Mouse (Mus musculus) testis, postnatal 14 days (tissue): ENCODE data around the gene Vrk2.

Experiments used
- DNase-seq: peaks from one replicate; pipeline ENCODE4 v3.0.0; 2021; ENCODE audit warnings: low spot score

Vrk2 gene

DNA sequence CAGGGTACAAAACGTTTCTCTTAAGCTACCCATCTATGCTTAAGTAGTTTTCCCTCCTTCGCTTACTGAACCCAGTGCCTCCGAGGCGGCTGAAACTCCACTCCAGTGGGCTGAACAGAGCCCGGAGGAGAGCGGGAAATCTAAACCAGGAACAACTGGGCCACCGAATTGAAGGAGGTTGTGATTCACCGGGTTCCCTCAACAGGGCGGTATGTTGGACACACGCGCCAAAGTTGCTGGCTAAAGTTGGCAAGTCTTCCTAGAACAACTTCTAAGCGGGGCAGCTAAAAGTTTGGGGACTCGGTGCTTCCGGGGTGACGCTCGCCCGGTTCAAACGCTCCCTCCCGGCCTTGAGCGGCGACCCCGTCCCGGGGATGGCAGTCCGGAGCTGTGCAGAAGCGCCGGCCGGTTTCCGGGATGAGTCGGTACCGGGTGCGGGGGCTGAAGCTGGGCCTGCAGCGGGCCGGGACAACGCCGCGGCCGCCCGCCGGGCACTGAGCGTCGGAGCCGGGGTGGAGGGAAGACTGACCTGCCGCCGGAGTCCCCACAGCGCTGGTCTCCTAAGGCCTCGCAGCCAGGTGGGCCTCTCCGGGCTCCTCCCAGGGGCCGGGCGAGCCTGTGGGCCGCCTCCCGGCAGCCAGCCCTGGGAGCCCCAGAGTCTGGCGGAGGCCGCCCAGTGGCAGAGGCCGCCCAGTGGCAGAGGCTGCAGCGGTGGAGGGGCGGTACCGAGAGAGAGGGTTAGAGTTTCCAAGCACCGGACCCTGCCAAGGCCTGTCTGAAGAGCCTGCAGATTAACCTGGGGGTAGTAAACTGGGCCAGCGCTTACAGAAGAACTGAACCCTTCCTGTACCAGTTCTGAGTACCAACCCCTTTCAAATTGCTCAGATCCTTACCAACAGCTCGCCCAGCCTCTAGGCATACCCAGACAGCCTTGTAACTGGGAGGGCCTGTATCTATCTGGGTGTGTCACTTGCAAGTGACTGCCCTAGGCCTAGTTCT is at the start of gene Vrk2, which contains the start of gene Gm6899:
TSS of gene Vrk2 (minus strand) at position 939 of the 999 bp plus-strand sequence.
TSS of gene Gm6899 (plus strand) at position 181 of the 999 bp plus-strand sequence.
- peak; percentile 83 for DNase-seq

DNA sequence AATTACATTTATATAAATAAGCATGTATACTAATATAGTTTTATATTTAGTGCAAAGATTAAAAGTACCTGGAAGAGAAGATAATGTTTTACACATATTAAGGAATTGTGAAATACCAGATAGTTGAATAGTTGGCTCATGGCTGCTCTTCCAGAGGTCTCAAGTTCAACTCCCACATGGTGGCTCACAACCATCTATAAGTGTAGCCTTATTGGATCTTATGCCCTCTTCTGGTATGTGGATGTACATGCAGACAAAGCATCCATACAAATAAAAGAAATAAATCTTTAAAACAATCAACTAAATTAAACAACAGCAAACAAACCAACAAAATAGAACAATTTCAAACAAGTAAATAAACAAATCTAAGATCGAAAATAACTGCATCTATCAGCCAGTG is 48.3 kb upstream of the Vrk2 start:
- no peak for DNase-seq

DNA sequence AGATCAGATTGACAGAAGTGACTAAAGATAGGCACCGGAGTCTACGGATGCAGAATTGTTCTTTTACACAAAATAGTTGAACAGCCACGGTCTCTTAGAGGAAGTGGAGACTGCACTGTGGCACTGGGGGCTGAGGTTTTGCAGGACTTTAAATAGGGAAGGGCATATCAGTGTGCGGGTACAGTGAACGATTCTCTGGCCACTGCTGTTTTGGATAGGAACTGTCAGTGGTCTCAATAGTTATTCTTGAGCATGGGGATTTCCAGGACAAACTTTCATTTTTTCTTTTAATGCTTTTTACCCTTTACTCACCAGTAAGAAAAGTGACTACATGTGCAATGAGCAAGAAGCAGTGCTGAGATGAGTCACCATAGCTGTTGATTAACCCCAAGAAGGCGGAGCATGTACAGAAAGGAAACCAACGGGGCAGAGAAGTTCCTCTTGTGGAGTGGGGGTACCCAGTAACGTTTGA is 46.6 kb upstream of the Vrk2 start:
- DNase-seq: no peak

DNA sequence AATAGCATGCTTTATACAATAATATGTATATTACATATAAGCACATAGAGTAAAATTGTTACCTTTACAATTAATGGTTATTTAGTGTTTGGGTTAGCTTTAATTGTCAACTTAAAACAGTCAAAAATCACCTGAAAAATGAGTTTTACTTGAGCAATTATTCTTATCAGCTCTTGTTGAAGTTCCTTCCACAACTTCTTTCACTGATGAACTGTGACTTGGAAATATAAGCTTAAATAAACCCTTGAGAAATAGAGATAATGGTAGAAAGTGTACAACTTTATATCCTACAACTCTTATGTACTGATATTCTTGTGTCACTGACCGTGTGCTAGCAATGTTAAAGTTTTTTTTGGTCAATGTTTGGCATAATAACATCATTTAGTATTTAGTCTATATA is 42.4 kb upstream of the Vrk2 start:
- no peak for DNase-seq

DNA sequence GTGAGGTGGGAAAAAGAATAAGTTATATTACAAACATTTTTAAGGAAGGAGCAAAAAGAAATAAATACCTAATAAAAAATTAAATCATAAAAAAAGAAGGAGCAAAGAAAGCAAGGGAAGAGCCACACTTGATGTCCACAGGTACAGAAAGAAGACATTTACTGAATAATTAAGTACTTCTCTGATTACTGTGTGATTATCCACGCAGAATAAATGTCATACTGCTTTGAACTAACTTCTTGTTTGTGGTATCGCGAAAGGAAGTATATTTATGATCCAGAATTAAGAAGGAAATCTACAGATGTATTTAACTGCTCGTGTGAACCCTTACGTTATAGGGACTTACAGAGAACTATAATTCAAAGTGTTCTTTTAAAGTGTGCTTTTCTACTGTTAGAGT is 28.9 kb upstream of the Vrk2 start:
- no peak for DNase-seq

DNA sequence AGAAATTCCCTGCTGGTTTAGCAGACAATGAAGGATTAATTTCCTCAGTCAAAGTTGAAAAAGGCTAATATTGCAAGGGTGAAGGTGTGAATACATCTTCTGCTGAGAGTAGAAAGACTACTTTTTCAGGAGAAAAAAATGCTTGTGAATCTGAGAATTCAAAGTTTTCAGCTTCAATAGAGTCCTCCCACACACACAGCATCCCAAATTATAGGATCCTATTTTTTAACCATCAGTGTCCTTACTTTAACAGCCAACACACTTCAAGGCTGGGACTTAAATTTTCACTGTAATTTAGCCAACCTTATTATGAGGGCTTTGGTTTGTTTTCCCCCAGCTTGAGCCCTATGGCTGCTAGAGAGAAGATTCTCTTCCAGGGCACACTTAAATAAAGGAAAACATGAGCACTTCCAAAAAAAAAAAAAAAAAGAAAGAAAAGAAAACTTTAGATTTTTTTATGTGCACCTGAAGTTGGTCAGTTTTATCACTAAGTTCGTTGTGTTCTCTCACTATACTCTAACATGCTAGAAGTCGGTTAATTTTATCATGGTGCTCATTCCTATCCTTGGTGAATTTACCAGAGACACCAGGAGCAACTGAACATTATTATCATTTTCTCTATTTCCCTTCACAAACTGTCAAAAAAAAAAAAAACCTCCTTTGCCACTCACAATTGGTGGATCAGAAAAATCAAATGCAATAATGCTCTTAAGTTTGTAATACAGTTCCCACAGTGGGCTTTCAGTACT is 24.9 kb upstream of the Vrk2 start:
- no peak for DNase-seq

DNA sequence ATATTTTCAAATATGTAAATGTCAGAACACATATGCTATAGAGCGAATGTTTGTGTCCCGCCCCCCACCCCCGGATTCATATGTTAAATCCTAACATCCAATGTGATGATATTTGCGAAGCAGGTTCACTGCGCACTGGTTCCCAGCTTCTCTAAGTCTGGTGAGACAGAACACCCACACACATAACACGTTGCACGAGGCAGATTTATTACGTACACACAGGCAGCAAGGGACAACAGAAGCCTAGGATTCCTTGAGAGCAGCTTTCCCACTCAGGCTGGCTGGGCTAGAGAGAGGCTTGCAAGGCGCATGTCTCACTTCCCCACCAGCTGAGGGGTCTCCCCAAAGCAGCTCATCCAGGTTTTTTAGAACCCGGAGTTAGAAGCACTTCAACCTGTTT is 15.0 kb upstream of the Vrk2 start:
- no peak for DNase-seq

DNA sequence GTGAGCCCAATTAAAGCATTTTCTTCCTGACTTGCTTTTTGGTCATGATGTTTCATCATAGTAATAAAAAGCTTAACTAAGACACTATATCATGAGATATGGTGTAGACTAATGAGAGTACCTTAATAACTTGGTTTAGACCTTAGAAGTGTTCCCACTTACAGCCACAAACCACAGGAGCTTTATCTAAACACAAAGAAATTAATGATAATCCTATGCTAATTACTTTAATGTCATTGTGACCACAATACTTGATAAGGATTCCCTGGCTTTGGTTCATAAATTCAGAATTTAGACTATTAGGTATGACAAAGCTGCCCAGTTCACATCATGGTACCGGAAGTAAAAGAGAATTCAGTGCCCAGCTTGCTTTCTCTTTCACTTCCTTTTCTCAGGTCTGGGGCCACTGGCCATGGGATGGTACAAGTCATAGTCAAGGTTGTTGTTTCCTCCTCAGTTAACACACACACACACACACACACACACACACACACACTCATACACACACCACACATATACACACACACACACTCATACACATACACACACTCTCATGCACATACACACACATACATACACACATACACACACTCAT is 10.4 kb upstream of the Vrk2 start:
- no peak for DNase-seq

DNA sequence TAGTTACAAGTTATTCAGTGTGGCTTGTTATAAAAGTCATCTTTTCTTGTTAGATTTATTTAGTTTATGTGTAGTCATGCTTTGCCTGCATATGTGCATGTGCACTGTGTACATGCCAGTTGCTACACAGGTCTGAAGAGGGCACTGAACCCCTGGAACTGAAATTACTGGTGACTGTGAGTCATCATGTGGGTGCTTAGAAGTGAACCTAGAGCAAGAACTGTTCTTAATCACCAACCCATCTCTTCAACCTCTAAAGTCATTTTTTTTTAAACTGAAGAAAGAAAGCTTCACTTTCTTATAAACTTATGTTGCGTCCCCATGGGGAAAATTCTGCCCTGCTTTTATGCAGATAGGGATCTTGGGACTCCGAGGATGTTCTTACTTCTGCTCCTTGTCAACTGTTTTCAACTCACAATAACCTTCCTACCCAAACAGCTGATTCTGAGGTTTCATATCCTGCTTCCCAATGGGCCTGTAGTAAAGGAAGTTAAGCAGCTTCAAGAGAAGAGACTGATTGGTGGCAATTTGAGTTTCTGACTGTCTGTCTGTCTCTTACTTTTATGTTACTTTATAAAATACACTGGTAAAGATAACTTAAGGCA is 7.9 kb upstream of the Vrk2 start:
- DNase-seq: no peak

DNA sequence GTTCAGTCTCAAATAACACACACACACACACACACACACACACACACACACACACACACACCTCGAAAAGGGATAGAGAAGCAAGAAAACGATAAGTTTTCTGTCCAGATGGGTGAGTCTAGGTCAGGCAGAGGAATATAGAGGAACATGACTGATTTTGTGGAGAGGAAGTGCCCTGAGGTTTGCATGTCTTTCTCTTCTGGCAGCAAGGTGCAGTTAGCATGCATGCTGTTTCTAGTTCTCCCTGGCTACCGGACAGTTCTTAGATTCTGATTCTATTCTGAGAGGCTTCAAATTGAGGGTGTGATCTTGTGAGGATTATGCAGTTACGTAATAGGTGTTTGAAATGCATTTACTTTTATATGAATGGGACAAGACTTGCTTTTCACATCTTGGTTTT is 6.9 kb upstream of the Vrk2 start:
- no peak for DNase-seq

DNA sequence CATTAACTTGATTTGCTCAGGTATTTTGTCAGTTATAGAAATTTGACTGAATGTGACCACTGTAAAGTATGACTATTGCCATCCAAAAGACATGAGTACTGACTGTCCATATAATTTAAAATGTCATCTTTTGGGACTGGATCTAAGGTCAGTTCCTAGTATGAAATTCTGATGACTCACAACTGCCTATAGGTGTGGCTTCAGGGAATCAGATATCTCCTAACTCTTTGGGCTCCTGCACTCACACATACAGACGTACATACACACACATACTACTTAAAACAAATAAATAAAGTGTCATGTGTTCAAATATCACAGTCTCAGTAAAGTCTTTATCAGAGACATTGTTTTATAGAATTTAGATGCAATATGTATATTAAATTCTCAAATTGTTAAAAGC is 5.1 kb upstream of the Vrk2 start:
- no peak for DNase-seq

DNA sequence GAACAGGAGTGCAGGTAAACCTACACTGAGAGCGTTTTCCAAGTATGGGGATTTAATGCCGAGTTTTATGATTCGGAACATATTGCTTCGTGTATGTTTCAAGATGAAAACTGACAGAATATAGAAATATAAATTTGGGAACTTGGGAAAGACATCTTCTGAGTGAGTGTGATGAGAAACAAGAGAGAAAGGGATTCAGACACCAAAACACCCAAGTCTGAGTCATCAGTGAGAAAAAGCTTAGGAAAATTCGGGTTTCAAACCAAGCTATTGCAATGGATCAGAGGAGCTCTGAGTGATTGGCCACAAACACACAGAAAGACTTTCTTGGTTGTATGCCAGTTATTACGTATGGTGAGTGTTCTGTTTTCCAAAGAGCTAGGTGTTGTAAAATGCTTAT is 4.0 kb upstream of the Vrk2 start:
- DNase-seq: no peak

DNA sequence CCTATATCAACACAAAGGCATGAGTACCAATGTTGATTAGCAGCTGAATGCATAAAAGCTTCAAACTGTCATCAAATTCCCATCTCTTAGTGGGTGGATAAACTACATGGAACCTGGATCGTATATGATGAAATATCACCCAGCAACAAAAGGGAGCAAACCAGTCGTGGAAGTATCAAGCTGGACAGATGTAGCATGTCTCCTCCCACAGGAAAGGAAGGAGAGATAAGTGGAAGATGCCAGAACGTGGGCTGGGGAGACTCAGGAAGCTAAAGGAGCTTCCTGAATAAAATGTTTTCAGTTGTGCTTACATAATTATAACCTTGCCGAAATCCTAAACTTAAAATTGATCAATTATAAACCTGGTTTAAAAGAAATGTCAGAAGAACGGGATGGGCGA is 3.3 kb upstream of the Vrk2 start:
- DNase-seq: no peak

DNA sequence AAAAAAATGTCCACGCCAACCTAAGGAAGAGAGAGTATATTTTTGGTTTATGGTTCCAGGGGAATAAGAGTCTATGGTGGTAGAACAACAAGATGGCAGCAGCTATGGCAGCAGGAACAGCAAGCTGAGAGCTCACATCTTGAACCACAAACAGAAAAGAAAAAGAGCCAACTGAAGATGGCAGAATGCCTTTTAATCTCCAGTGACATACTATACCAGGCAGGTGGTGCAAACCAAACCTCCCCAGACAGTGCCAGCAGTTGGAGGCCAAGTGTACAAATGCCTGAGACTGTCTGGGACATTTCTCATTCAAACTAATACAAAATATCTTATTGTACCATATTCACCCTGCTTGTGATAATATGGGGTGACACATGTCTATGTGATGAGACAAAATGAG is 2.4 kb upstream of the Vrk2 start:
- DNase-seq: no peak

DNA sequence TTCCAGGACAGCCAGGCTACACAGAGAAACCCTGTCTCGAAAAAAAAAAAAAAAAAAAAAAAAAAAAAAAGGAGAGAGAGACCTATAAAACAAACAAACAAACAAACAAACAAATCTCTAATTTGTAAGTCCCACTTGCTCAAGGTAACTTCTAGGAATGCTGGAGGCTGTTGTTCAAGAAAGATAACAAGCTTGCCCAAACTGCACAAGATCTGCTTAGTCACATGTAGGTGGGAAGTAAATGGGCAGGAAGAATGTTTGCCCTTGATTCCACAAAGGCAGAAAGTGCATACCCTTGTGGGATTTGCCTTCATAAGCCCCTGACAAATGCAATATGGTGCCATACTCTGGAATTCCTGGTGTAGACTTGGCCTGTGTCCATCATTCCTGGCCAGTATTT is 688 bp upstream of the Vrk2 start:
- DNase-seq: no peak

DNA sequence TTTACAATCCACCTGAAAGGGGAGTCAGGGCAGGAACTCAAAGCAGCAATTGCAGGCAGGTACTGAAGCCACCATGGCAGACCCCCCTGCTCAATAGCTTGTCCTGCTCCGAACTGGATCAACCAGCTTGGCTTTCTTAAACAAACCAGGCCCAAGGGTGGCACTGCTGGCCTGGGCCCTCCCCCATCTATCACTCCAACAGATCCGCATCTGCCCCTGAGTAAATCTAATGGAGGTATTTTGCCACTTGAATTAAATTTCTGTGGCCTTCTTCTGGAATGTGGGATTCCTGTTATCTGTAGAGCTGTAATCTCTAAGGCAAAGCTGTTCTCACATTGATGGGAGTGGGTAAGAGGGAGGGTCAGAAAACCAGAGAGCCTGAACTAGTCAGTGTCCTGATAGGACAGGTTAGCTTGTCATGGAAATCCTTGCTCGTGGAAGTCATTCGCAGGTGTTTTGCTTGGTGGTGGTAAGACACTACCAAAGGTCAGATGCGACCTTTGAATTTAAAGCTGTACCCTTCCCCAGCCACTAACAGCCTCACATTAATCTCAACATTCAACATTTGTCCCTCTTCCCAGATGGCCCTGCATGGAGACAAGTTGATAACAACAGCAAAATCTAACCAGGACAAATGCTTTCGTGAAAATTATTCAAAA is 1.3 kb downstream of the Vrk2 start:
- no peak for DNase-seq

DNA sequence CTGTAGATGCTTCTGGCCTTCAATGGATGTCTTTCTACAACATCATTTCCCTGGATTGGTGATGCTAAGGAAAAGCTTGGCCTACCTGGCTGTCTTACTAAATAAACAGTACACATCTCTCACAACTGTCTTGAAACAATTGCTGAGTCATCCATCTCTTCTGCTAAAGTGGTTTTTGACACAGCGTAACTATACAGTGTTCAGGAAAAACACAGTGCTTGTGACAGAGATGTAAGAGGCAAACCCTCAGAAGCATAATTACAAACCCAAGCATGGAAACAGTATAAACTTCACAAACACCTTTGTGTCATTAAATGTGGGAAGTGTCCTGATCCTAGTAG is 6.6 kb downstream of the Vrk2 start:
- DNase-seq: no peak

DNA sequence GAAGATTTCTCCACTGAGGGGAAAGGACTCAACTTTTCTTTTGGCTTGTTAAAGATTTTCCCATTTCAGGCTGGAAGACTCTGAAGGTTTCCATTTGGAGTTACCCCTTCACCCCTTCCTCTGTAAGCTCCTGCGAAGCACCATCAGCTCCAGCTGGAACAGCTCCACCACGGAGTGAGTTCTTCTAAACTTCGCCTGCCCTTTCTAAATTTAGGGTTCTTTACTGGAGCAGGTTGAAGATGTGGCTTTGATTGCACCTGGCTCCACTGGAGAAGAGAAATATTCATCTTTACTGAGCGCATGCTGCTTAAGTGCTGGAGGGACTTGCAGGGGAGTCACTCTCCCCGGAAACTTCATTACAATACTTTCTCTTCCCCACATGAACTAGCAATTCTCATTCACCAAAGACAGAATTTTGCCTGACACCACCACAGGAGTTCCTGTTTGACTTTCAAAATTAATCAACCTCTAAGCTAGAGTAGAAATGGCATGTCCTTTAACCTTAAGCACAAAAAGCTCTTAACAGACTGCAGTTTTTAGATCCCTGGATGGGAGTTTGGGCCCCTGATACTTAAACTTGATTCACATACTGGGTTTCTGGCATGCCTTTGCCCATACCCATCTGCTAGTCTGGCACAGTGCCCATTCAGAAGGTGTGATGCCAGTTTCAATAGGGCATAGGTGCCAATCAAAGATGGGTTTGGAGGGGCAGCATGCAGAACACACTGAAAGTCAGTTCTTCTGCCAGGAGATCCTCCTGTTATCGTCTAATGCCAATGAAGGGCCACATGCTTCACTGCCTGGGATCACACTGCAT is 7.2 kb downstream of the Vrk2 start:
- no peak for DNase-seq

DNA sequence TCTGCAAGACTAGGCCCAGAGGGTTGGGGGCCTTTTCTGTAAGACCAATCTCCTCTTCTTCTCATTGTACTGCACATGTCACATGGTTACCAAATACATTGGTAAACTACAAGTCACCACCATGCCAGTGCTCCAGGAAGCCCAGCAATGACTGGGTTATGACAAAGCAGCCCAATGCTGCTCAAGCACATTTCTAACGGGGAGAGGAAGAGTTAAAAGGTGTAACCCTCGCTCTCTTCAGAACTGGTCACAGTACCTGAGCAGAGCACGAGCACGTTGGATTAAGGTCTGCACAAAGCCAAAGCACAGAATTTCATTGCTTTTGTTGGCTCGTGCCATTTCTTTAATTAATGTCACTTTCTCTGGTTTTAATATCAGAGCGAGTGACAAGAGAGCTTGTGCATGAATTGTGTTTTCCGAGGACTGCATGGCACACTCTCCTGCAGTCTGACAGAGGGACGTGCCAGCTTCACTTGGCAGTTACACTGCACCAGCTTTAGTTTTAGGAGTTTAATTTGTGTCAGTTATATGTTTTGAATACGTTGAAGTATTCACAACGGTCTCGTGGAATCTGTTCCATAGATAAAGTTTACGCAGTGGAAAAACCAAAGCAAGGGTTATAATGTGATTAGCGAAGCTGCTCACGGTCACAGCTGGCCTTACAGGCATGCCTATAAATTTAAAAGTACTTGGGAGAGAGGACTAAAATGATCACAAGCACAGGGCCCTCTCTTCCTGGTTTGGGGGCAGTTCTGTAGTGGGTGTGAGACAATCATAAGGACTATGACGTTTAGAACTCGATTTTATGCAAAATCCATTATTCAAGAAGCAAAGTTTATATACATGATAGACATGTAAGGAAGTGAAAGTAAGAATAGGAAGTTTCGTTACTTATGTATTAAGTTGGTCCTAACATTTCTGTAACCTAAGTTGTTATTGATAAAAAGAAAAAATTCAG is 8.1 kb downstream of the Vrk2 start:
- DNase-seq: no peak

DNA sequence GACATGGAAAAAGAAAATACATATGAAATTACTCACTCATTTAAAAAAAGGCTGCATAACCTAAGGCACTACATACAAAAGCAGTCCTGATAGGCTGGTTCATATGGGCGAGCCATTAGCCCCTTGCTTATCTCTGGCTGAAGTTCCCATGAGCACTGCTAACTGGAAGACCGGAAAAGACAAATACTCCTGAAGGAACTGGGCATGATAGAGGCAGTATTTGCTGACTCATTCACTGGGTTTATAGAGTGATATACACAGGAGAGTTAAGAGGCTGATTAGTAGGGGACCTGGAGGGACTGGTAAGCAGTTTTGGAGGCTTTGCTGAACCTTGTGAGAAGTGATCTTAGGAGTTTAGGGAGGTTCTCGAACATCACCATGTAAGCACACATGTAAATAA is 42.2 kb downstream of the Vrk2 start:
- no peak for DNase-seq
